Mouse (Mus musculus) intestine, embryonic 14.5 days (tissue): ENCODE measurements around the gene Nmnat2. TPM values are rescaled to one million over a fixed set of nuclear protein-coding genes. Genes with fewer than 3 reads are reported as not detected.
"Not testable (repeated sequence)": the region's sequence is repeated elsewhere in the genome, so short reads cannot be mapped to it uniquely, and the experiment has no call there.

Source experiments
- ATAC-seq: fragments of 200-750 bp; cut with Nextera tagmentation; replicated peaks from 2 replicates; pipeline ENCODE4 v1.8.0; 2017; ENCODE audit warnings: low read depth, moderate number of reproducible peaks, moderate TSS enrichment, moderate library complexity; ENCODE audit not compliant: low FRiP score, low TSS enrichment
- DNase-seq: peaks from one replicate; pipeline ENCODE4 v3.0.0-alpha.2; 2018; ENCODE audit warnings: low spot score
- H3K27ac ChIP-seq: fragments of 300-500 bp; sonication (generic); 2 replicates; pipeline ENCODE4 v1.5.1; 2014; ENCODE audit warnings: low read depth, mild to moderate bottlenecking, control low read depth
- H3K27me3 ChIP-seq: fragments of 300-500 bp; sonication (generic); replicated peaks from 2 replicates; pipeline ENCODE4 v1.6.1; 2014; ENCODE audit warnings: low read length, control low read depth; ENCODE audit not compliant: control insufficient read depth, insufficient read depth
- H3K36me3 ChIP-seq: fragments of 300-500 bp; sonication (generic); 2 replicates; pipeline ENCODE4 v1.6.1; 2014; ENCODE audit warnings: low read length, control low read depth; ENCODE audit not compliant: control insufficient read depth, insufficient read depth
- H3K4me1 ChIP-seq: fragments of 300-500 bp; sonication (generic); replicated peaks from 2 replicates; pipeline ENCODE4 v1.6.1; 2014; ENCODE audit warnings: low read length, control low read depth, mixed read lengths; ENCODE audit not compliant: control insufficient read depth, insufficient read depth
- H3K4me2 ChIP-seq: fragments of 300-500 bp; sonication (generic); 2 replicates; pipeline ENCODE4 v1.6.1; 2014; ENCODE audit warnings: low read length
- H3K4me3 ChIP-seq: fragments of 300-500 bp; sonication (generic); 2 replicates; pipeline ENCODE4 v1.5.1; 2014; ENCODE audit warnings: low read depth, low read length, control low read depth, mixed read lengths
- H3K9ac ChIP-seq: fragments of 300-500 bp; sonication (generic); 2 replicates; pipeline ENCODE4 v1.6.1; 2014; ENCODE audit warnings: mild to moderate bottlenecking, low read length
- H3K9me3 ChIP-seq: fragments of 300-500 bp; sonication (generic); 2 replicates; pipeline ENCODE4 v1.6.1; 2016; ENCODE audit warnings: low read length, control low read depth; ENCODE audit not compliant: control insufficient read depth
- WGBS: fragments of 180-500 bp; shearing (Covaris S2); extraction: QIAGEN DNeasy Blood & Tissue Kit; methylation state at CpG from one replicate; pipeline ENCODE4 v1.1.7; 2014; 5-methylcytosine and 5-hydroxymethylcytosine counted together
- polyA plus RNA-seq: library from polyadenylated mRNA; unstranded; fragments of >200 nt; fragmentation: Nextera tagmentation; extraction: Ambion mirVana; gene quantifications from 2 replicates; pipeline ENCODE4 v1.2.1, GENCODE M21; 2014

Gene Nmnat2
- polyA plus RNA-seq, 1 experiment from 2014 or later: 3.5 TPM

GRCm38 (mm10) chr1:153083233-153083632 lies 128.4 kb downstream of the Nmnat2 start:
- H3K4me1 ChIP-seq, DNase-seq, H3K4me3 ChIP-seq, H3K9me3 ChIP-seq, ATAC-seq, H3K27me3 ChIP-seq, H3K9ac ChIP-seq, H3K36me3 ChIP-seq, H3K4me2 ChIP-seq, H3K27ac ChIP-seq: not testable (repeated sequence)
- WGBS: 81% methylated on average over 9 of the region's 14 CpGs

GRCm38 (mm10) chr1:153084191-153084590 lies 129.4 kb downstream of the Nmnat2 start:
- Histone ChIP-seq H3K9me3 (no peaks in the 10 kb centered on the region), H3K9ac (no peak overlapping the region), H3K4me1 (no peaks in the 10 kb centered on the region), H3K27me3 (no peaks in the 10 kb centered on the region), H3K36me3 (no peaks in the 10 kb centered on the region), H3K27ac (no peak overlapping the region), H3K4me2 (no peak overlapping the region), H3K4me3 (no peak overlapping the region)
- no peak for DNase-seq
- ATAC-seq: no peak
- 73% methylated on average over 6 of the region's 6 CpGs for WGBS

- no peaks in the 10 kb centered on the region for H3K4me1 ChIP-seq
- no peaks in the 10 kb centered on the region for H3K27me3 ChIP-seq
- H3K27ac ChIP-seq: no peak overlapping the region
- no peaks in the 10 kb centered on the region for H3K36me3 ChIP-seq
- no peaks in the 10 kb centered on the region for H3K9me3 ChIP-seq
- no peak overlapping the region for H3K9ac ChIP-seq
- H3K4me3 ChIP-seq: no peak overlapping the region
- H3K4me2 ChIP-seq: no peak overlapping the region
- ATAC-seq (no peak), DNase-seq (no peak)
- 92% methylated on average over 5 of the region's 5 CpGs for WGBS
Observed at GRCm38 (mm10) chr1:153085198-153085597, 130.4 kb downstream of the Nmnat2 start.

GRCm38 (mm10) chr1:153087771-153088170 lies 133.0 kb downstream of the Nmnat2 start:
- Histone ChIP-seq H3K36me3 (no peaks in the 10 kb centered on the region), H3K4me1 (peaks cover 5% of the 10 kb centered on the region; the same call in 1 of the 2 replicates), H3K4me3 (no peak overlapping the region), H3K4me2 (no peak overlapping the region), H3K27ac (no peak overlapping the region), H3K27me3 (no peaks in the 10 kb centered on the region), H3K9me3 (no peaks in the 10 kb centered on the region), H3K9ac (no peak overlapping the region)
- WGBS: 78% methylated on average over 5 of the region's 5 CpGs
- ATAC-seq (no peak), DNase-seq (no peak)

GRCm38 (mm10) chr1:153090081-153090480 lies 135.3 kb downstream of the Nmnat2 start:
- ATAC-seq: no peak
- H3K9me3 ChIP-seq: no peaks in the 10 kb centered on the region
- H3K4me3 ChIP-seq: no peak overlapping the region
- no peak overlapping the region for H3K9ac ChIP-seq
- no peak overlapping the region for H3K27ac ChIP-seq
- 82% methylated on average over 2 of the region's 2 CpGs for WGBS
- H3K4me1 ChIP-seq: peaks cover 5% of the 10 kb centered on the region; the same call in 1 of the 2 replicates
- no peak overlapping the region for H3K4me2 ChIP-seq
- H3K27me3 ChIP-seq: no peaks in the 10 kb centered on the region
- no peaks in the 10 kb centered on the region for H3K36me3 ChIP-seq
- no peak for DNase-seq

- H3K9me3 ChIP-seq: no peaks in the 10 kb centered on the region
- no peaks in the 10 kb centered on the region for H3K27me3 ChIP-seq
- H3K4me2 ChIP-seq: no peak overlapping the region
- ATAC-seq: no peak
- no peak overlapping the region for H3K27ac ChIP-seq
- no peak overlapping the region for H3K9ac ChIP-seq
- no peak overlapping the region for H3K4me3 ChIP-seq
- DNase-seq: no peak
- WGBS: 77% methylated on average over 4 of the region's 4 CpGs
- H3K36me3 ChIP-seq: no peaks in the 10 kb centered on the region
- H3K4me1 ChIP-seq: peaks cover 5% of the 10 kb centered on the region; the same call in 1 of the 2 replicates
Observed at GRCm38 (mm10) chr1:153090807-153091206, 136.0 kb downstream of the Nmnat2 start.

- Histone ChIP-seq H3K4me2 (no peak overlapping the region), H3K27me3 (no peaks in the 10 kb centered on the region), H3K36me3 (no peaks in the 10 kb centered on the region), H3K27ac (no peak overlapping the region), H3K9ac (no peak overlapping the region), H3K4me3 (no peak overlapping the region), H3K9me3 (no peaks in the 10 kb centered on the region), H3K4me1 (peaks cover 9% of the 10 kb centered on the region; the same call in 1 of the 2 replicates)
- 28% methylated on average over 9 of the region's 9 CpGs for WGBS
- DNase-seq: no peak
- peak; percentile 38; the same call in 1 of the 2 replicates for ATAC-seq
Observed at GRCm38 (mm10) chr1:153091438-153092236, 136.8 kb downstream of the Nmnat2 start.

- 61% methylated on average over 5 of the region's 5 CpGs for WGBS
- DNase-seq: peak; percentile 76
- no peaks in the 10 kb centered on the region for H3K36me3 ChIP-seq
- H3K9me3 ChIP-seq: no peaks in the 10 kb centered on the region
- peak; percentile 33; the same call in 1 of the 2 replicates for ATAC-seq
- H3K9ac ChIP-seq: no peak overlapping the region
- peaks cover 9% of the 10 kb centered on the region; the same call in 1 of the 2 replicates for H3K4me1 ChIP-seq
- no peaks in the 10 kb centered on the region for H3K27me3 ChIP-seq
- no peak overlapping the region for H3K4me2 ChIP-seq
- H3K27ac ChIP-seq: no peak overlapping the region
- no peak overlapping the region for H3K4me3 ChIP-seq
Observed at GRCm38 (mm10) chr1:153092237-153092975, 137.6 kb downstream of the Nmnat2 start.
